Mouse (Mus musculus): Measurements from ENCODE around the gene Psmb11.

- TF ChIP-seq CTCF (IDR thresholded peaks at IDR 0.05; ENCODE audit: low read depth) (no peak), EP300 (IDR thresholded peaks at IDR 0.05; ENCODE audit: low read depth) (no peak)
Measured at GRCm38 (mm10) chr14:54582536-54582935, 38.7 kb upstream of the Psmb11 start.
